14 mouse cellular contexts compared by ENCODE assay signal in the genomic region with DNA sequence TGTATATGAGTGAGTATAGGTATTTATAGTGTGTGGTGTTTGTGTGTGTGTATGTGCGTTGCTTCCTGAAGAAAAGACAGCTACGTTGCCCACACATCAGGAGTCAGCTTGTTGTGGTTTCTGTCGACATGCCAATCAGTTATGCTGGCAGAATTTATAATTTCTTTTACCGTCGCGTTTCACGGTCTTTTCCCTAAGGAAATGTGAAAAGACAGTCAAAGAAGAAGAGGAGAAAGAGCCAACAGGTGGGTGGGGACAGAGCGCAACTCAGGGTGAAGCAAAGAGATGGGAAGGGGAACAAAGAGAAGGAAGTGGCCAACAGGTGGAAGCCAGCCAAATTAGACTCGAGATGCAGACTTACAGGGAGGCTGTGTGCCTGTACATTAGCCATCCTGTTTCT.
A peak's percentile ranks its signal among the peaks of the same experiment; 100 is the strongest.
DNase-seq lines count a peak whose midpoint lies in the region; ATAC-seq lines count a peak whose summit lies in the region.
"Had no signal": no experiment of that assay in that cellular context is flagged by ENCODE, and none has a peak within 500 bp of the region (broad histone marks: within the 10 kb centered on the region; RNA-seq: fewer than 3 reads in every experiment).

No protein-coding gene starts in this region.

- no peaks in the 10 kb centered on the region for H3K36me3 ChIP-seq in heart, embryonic 12.5 days
- H3K36me3 ChIP-seq: heart, embryonic 13.5 days; hindbrain, embryonic 13.5 days had no signal

- no peak overlapping the region for H3K4me2 ChIP-seq in heart, embryonic 12.5 days
- H3K4me2 ChIP-seq: heart, embryonic 13.5 days; hindbrain, embryonic 13.5 days had no signal

- peak; percentile 52 for DNase-seq in heart, adult 11 months
- DNase-seq in thymus, postnatal 14 days: peak; percentile 23
- no peak for DNase-seq in thymus, adult 18-20 months
- DNase-seq in gonadal fat pad, adult 2 months (ENCODE audit: low read depth): peak; percentile 98
- no peak for DNase-seq in gastrocnemius, adult 8-10 months (ENCODE audit: low spot score in 2 of 2)
- no peak for DNase-seq in layer of hippocampus, adult 9-10 months (ENCODE audit: low spot score)
- no peak for DNase-seq in urinary bladder, adult 2 months (ENCODE audit: low spot score)
- DNase-seq: adrenal gland, postnatal 36 days; kidney, adult 2 months had no signal

- H3K27me3 ChIP-seq in heart, embryonic 12.5 days (replicated peaks): no peaks in the 10 kb centered on the region
- H3K27me3 ChIP-seq: heart, embryonic 13.5 days; hindbrain, embryonic 13.5 days had no signal

- ATAC-seq in heart, embryonic 12.5 days (ENCODE audit: insufficient number of reproducible peaks, low FRiP score): no peak

- H3K9ac ChIP-seq in heart, embryonic 12.5 days: no peak overlapping the region
- H3K9ac ChIP-seq: heart, embryonic 13.5 days; hindbrain, embryonic 13.5 days had no signal

- no peaks in the 10 kb centered on the region for H3K4me1 ChIP-seq in heart, embryonic 12.5 days (replicated peaks)
- H3K4me1 ChIP-seq: heart, embryonic 13.5 days; hindbrain, embryonic 13.5 days had no signal

- peaks cover 11% of the 10 kb centered on the region for H3K9me3 ChIP-seq in heart, embryonic 12.5 days (replicated peaks)
- H3K9me3 ChIP-seq: hindbrain, embryonic 13.5 days had no signal

- H3K27ac ChIP-seq in heart, embryonic 12.5 days (ENCODE audit: poor library complexity, severe bottlenecking): no peak overlapping the region
- H3K27ac ChIP-seq: heart, embryonic 13.5 days; hindbrain, embryonic 13.5 days; macrophage; stomach, postnatal 0 days had no signal

- no peak overlapping the region for H3K4me3 ChIP-seq in heart, embryonic 12.5 days
- H3K4me3 ChIP-seq: heart, embryonic 13.5 days; hindbrain, embryonic 13.5 days had no signal

- 76% methylated on average over 9 of the region's 9 CpGs for WGBS in heart, embryonic 12.5 days

Comparison
In these comparisons a context has a peak if more than half of its experiments do, and no peak if none do; other contexts are left out.
1. DNase-seq: peak in heart, adult 11 months (single experiment), thymus, postnatal 14 days (single experiment) and gonadal fat pad, adult 2 months (single experiment); none in thymus, adult 18-20 months (0 of 2), gastrocnemius, adult 8-10 months (0 of 2), layer of hippocampus, adult 9-10 months (single experiment) and urinary bladder, adult 2 months (single experiment).